Mouse (Mus musculus) layer of hippocampus, adult 18-20 months (tissue): ENCODE data around the gene Mical2. TPM values are rescaled to one million over a fixed set of nuclear protein-coding genes. Genes with fewer than 3 reads are reported as not detected.

Experiments
- DNase-seq, 2 experiments: peaks; one replicate each; pipeline ENCODE4 v3.0.0; 2022; ENCODE audit warnings: low spot score in 2 of 2
- total RNA-seq, 2 experiments: library from RNA; stranded (reverse); gene quantifications; 2 replicates each; pipeline ENCODE4 v1.2.3; 2021

The Mical2 gene
- total RNA-seq, 2 experiments from 2014 or later: 611 to 639 TPM

- DNase-seq: peak; percentile 82 to 88
These were observed 15.7 kb downstream of the Mical2 start for GRCm38 (mm10) chr7:112241211-112241944.

- DNase-seq: peak in 1 of 2 experiments; percentile 73
These were observed 16.3 kb downstream of the Mical2 start for GRCm38 (mm10) chr7:112241945-112242329.

GRCm38 (mm10) chr7:112242587-112242986 is 16.9 kb downstream of the Mical2 start:
- no peak for DNase-seq

- DNase-seq: no peak
These were observed 18.4 kb downstream of the Mical2 start for GRCm38 (mm10) chr7:112244071-112244470.

DNA sequence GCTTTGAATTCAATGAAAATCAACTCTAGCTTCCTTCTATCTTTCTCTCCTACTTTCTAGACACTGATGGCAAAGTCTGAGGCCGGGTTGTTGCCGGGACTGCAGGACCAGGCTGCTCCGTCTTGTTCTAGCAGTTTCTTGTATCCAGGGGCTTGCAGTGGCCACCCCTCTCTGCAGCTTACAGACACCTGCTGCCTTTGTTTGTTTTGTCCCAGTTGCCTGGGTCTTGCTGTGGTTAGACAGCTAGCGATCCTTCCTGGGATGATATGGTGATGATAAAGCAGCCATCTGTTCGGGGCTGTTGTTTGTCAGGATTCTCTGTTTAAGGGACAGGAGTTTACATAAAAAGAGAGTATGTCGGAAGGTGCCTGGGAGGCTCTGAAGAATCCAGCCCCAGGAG is 19.0 kb downstream of the Mical2 start:
- DNase-seq: no peak

DNA sequence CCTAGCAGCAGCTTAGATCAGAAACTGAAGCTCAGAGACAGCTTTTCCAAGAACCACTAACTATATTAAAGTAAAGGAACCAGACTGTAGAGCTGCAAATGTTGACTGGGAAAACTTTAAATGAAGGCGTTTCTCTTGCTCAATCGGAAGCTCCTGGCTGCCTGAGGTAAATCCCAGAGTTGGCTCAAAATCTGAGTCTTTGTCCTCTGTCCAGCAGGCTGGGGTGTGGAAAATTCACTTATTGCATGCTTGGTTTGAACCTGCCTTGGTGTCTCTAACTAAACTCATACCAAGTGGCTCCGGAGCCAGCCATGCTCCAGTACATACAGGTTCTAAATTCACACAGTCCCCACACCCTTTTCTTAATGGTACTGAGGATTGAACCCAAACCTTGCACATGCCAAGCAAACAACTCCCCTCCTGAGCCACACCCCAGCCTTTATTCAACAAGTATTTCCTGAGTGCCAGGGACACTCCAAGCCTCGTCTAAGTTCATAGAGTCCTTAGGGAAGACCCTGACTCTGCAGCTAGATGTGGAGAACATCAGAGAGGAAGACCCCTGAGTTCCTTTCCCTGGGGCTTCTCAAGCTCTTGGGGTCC is 20.3 kb downstream of the Mical2 start:
- no peak for DNase-seq

DNA sequence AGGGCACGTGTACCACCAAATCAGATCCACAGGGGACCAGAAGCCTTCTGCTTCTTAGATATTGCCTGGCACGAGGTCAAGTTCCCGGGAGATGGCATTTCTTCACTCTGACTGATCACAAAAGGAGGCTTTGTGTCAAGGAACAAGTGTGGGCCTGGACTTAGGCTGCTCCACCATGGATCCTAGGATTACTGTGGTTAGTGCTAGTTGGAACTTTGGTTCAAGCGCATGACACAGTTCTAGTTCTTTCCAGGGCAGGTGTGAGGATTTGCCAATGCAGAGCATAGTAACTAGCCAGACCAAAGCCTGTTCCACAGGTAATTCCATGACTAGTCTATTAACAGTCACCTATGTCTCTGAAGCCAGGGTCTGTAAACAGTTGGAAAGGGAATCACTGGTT is 20.8 kb downstream of the Mical2 start:
- DNase-seq: no peak

GRCm38 (mm10) chr7:112247890-112248289 is 22.2 kb downstream of the Mical2 start:
- DNase-seq: no peak

- DNase-seq: no peak
These were observed 23.8 kb downstream of the Mical2 start for GRCm38 (mm10) chr7:112249476-112249875.

GRCm38 (mm10) chr7:112252065-112252464 is 26.4 kb downstream of the Mical2 start:
- no peak for DNase-seq

DNA sequence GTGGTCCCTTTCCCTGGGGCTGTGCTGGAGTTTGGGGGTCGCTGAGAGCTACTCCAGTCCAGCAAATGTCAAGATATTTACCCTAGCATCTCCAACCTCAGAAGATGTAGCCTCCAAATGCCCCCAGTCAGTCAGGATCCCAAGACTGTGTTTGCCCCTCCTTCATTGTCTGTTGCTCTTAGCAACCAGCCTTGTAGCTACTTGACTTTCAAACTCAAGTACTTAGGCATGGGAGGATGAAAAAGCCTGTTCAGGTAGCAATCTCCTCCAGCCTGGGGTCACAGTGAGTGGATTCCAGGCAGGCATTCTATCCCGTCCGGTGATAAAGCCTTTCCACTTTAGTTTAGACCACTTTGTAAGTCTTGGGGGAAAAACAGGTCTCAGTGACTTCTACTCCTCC is 28.6 kb downstream of the Mical2 start:
- no peak for DNase-seq

GRCm38 (mm10) chr7:112255248-112255866 is 29.7 kb downstream of the Mical2 start:
- no peak for DNase-seq

- DNase-seq: no peak
These were observed 32.8 kb downstream of the Mical2 start for GRCm38 (mm10) chr7:112258338-112258903.

DNA sequence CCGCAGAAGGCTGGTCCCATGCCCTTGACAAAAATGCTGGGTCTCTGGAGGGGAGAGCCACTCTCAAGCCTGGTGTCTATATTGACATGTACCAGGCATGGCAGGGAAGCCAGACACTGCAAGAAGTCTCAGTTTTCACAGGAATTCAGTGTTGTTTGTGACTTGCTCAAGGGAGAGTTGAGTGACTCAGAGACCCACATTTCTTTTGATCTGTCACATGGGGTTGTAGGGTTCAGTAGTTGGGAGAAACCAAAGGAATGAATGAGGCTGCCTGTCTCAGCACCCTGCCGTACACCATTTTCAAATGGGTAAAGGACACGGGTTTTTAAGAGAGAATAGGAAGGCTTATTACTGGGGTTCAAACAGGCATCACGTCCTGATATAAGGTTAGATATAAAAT is 33.6 kb downstream of the Mical2 start:
- DNase-seq: no peak

GRCm38 (mm10) chr7:112261121-112261520 is 35.5 kb downstream of the Mical2 start:
- DNase-seq: no peak

GRCm38 (mm10) chr7:112267266-112267665 is 41.6 kb downstream of the Mical2 start:
- no peak for DNase-seq

GRCm38 (mm10) chr7:112268761-112269425 is 43.2 kb downstream of the Mical2 start:
- no peak for DNase-seq

DNA sequence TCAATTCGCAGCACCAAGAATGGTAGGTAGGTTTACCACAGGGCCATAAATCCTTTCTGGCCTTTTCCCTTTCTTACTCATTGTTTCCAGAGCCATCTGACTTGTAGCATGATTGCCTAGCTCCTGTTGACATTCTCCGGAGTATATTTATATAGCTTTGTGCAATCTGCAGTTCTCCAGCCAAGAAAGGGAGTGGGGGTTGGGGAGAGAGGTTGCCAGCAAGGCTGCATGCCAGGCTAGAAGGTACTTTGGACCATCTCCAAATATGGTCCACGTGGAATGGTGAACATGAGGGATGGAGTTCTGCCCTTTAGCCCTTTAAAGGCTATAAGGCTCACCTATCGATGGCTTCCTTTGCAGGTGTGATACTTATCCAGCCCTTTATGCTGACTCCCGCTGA is 45.2 kb downstream of the Mical2 start:
- DNase-seq: peak in 1 of 2 experiments; percentile 48

- DNase-seq: no peak
These were observed 46.0 kb downstream of the Mical2 start for GRCm38 (mm10) chr7:112271627-112272026.

- DNase-seq: no peak
These were observed 47.0 kb downstream of the Mical2 start for GRCm38 (mm10) chr7:112272692-112273091.

DNA sequence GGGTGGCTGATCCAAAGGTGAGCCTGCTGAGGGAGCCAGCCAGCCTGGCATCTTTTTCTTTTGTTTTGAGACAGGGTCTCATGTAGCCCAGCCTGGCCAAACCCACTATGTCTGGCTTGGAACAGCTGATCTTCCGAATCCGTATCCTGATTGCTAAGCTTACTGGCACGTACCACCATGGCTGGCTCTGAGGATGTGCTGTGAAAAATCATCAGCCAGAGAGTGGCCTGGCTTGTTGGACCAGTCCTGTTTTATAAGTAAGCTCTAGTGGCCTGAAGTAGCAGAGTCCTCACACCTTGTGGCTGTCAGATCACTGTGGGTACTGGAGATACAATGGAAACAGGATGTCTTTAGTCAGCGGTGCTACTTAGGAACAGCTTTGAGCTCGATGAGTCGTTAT is 47.8 kb downstream of the Mical2 start:
- no peak for DNase-seq

- no peak for DNase-seq
These were observed 49.0 kb downstream of the Mical2 start for GRCm38 (mm10) chr7:112274611-112275010.
